Mouse (Mus musculus) hematopoietic stem cell, adult 5-6 weeks (primary cell): Measurements from ENCODE around the gene Pdlim5. TPM values are rescaled to one million over a fixed set of nuclear protein-coding genes. Genes with fewer than 3 reads are reported as not detected.

ENCODE experiments used
- ATAC-seq, 2 experiments: fragments of 125-278 bp in 1 of 2; replicated peaks in 1 of 2; 2 replicates each; pipeline ENCODE4 v1.8.0; 2016 to 2017; ENCODE audit warnings: inconsistent platforms in 2 of 2, mild to moderate bottlenecking in 2 of 2, moderate number of reproducible peaks in 2 of 2, low read depth in 1 of 2, moderate TSS enrichment in 1 of 2; ENCODE audit not compliant: low FRiP score in 2 of 2, poor library complexity in 2 of 2, severe bottlenecking in 2 of 2, insufficient read depth in 1 of 2, low TSS enrichment in 1 of 2
- total RNA-seq: library from RNA; stranded (forward); fragments of 172-1452, 232-1000 nt; gene quantifications from 2 replicates; pipeline ENCODE4 v1.2.3, GENCODE M21; 2017

Gene Pdlim5
- total RNA-seq, 1 experiment from 2014 or later, result 16.3 TPM

GRCm38 (mm10) chr3:142350513-142350912 lies 45.0 kb downstream of the Pdlim5 start:
- ATAC-seq, result no peak

- ATAC-seq, result no peak
Measured at GRCm38 (mm10) chr3:142348816-142349631, 46.5 kb downstream of the Pdlim5 start.

DNA sequence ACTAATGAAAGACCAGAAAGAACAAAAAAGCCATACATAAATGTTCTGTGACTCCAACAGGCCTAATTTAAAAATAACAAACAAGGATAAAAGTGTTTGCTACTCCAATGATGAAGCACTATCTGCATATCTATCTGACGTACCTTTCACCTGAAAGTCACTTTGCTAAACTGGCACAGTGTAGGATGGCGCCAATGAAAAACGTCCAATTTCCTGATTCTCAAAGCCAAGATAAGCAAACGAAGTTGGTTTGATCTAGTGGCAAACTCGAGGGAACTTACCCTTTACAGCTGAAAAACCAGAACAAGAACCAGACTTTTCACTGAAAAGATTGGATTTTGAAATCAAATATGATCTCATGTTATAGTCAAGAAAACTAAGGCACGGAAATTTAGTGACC lies 49.2 kb downstream of the Pdlim5 start:
- ATAC-seq, result no peak

DNA sequence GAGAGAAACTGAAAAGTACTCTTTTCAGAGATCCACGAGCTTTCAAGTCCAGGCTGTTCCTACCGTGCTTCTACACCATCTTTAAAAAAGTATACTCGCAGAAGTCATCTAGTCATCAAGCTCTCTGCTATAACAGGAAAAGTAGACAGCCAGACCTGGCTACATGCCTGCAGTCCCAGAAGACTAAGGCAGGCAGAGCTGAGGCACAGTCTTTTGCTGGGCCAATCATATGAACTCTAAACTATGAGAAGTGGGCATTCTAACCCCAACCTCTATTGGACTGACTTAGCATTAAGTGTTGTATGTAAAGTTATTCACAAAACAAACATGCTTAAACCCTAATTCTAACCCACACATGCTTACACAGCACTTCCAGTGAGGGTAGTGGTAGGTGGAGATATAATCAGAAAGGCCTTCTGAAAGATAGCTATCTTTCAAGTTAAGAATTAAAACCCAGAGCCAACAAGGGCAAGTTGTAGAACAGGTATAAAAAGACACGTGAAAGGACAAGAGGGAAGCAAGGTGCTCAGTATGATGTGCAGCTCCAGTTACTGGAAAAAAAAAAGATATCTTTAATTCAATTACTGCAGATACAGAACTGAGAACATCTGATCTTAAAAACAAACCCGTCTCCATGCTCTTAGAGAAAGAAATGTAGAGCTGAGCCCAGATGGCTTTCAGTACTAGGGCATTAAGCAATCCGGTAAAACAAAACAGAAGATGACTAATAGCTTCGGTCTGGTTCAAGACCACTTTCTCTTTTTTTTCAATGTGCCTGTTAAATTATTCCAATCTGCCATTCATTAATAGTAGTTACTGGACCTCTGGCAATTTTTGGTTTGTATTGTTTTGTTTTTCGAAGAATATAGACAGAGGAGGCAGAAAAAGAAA lies 50.0 kb downstream of the Pdlim5 start:
- no peak for ATAC-seq

DNA sequence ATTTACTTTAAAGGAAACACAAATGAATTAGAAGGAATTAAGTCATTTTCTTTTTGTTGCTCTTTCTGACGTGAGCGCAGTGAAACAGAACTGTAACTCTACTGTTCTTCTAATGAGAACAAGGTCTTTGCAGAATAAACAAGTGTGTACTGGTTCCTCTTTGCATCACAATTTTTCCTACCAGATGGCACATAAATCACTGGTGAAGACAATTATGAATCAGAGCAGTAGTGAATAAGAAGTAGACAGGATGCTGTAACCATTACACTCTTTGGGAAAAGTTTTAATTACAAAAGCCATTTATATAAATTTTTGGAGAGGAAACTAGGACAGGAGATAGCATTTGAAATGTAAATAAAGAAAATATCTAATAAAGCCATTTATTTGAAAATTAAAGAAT lies 51.7 kb downstream of the Pdlim5 start:
- no peak for ATAC-seq

DNA sequence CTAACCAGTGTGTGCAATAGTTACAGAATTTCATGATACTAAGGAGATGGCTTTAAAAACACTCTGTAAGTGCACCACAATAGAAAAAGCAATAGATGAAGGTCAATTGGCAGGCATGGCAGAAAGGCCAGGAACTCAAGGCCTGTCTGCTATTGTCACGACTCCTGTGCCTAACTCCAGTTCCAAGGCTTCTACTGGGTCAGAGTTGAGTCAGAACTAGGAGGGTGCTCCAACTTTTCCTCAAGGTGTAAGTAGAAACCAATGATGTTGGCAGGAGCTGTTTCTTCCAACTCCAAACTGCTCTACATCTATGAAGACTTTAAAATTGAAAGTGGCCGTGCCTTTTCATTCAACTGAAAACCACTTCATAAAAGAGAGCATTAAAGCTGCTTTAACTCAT lies 54.8 kb downstream of the Pdlim5 start:
- ATAC-seq, result no peak

DNA sequence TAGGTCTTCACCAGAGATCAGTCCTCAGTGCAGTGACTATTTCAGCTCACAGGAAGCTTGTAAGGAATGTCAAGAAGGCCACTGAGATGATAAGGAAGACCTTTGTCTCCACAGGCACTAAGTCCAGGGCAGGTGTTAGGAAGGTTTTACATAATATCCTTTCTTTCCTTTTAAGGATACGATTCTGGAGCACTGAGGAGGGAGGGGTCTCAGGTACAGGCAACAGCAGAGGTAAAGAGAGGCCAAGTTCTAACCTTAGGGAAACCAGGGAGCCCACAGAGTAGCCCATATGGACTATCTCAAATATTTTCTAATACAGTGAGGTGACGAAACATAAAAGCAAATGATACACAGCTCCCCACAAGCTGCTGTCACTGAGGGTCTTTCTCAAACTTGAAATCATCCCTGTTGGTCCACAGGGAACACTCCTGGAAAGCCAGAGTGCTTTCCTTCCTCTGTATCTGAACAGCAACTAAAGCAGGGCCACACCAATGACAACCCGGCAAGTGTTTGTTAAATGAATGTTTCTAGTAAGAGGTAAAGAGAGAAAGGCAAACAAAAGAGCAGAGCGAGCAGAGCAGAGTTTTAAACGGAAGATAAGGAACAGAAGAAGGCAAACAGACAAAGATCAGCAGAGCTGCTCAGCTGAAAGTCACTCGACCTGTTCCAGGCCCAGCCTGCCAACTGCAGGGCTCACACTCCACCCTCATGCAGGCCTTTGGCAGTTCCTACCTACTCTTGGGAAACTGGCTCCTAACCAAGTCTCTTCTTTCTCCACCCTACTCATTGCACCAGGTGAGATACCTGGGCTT lies 55.9 kb downstream of the Pdlim5 start:
- no peak for ATAC-seq

- no peak for ATAC-seq
Measured at GRCm38 (mm10) chr3:142338058-142338457, 57.4 kb downstream of the Pdlim5 start.

GRCm38 (mm10) chr3:142334496-142334895 lies 61.0 kb downstream of the Pdlim5 start:
- ATAC-seq, result no peak

GRCm38 (mm10) chr3:142333458-142333857 lies 62.0 kb downstream of the Pdlim5 start:
- ATAC-seq, result no peak

DNA sequence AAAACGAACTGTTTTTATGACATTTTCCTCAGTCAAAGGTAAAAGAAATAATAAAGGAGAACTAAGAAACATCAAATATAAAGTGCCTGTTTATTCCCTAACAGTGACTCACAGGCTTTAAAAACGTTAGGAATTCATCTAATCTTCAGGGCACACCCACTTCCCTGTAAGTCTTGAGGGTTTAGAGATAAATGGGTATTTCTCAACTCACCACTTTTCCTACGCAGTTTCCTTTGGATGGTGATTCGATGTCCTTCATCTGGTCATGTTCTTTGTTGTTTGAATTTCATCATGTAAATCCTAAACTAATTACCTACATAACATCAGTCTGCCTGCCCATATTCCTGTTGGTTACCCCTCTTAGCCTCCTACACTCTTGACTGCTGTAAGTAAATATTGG lies 62.8 kb downstream of the Pdlim5 start:
- ATAC-seq, result no peak

DNA sequence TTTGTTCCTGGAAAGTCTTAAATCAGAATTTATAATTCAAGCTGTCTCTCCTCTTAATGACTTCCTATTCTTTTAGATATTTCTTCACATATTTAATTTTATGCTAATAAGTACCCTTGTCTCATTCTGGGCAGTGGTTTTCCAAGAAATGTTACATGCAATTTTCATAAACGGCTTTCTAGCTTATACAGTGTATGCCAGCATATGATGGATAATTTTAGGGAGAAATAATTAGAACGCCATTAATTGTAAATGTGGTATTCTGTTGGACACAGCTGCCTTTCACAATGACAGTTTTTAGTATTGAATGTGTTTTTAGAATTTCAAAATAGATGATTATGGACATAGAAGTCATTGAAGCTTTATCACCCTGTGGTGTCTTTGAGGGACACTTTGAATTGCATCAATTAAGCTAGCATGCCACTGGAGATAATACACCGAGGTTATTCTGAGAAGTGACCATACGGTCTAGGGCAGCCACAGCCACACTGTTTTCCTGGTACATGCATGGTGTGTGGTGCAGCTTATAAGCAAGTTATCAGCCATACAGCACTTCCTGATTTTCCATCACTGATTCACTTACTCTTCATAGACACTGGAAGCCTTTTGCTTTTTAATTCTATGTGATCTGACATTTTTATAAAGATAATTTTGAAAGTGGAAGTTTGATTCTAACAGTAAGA lies 63.5 kb downstream of the Pdlim5 start:
- no peak for ATAC-seq

- no peak for ATAC-seq
Measured at GRCm38 (mm10) chr3:142330425-142330824, 65.1 kb downstream of the Pdlim5 start.

DNA sequence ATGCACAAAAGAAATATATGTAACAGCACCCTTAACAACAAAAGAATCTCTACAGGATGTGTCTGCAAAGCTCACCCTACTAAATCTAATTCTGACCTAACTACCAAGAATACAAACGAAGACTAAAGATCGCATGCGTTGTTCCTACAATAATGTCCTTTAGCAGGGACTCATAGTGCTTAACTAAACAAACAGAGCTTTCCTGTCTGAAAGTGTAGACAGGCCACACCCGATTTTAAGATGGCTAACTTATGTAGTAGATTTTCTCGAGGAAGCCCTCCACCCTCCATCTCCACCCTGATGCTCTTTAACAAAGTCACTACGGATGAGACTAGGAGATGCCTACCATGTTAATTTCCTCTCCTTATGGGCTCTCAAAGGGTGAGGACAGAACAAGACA lies 71.9 kb downstream of the Pdlim5 start:
- no peak for ATAC-seq

DNA sequence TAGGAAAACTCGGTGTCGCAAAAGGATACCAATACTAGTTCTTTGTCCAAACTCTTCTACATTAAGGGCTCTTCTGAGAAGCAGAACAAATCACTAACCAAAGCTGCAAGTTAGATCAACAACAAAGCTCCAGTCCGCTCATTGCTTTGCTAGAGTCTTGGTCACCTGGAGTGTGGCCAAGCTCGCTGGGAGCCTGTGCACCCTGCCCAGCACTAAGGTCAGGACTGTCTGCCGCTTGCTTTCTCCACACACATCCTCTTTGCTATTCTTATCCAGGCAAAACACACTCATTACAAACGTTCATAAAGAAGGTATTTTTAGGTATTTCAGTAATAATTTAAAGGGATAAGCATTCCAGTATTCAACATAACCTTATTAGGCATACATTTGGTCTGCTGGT lies 73.6 kb downstream of the Pdlim5 start:
- no peak for ATAC-seq

DNA sequence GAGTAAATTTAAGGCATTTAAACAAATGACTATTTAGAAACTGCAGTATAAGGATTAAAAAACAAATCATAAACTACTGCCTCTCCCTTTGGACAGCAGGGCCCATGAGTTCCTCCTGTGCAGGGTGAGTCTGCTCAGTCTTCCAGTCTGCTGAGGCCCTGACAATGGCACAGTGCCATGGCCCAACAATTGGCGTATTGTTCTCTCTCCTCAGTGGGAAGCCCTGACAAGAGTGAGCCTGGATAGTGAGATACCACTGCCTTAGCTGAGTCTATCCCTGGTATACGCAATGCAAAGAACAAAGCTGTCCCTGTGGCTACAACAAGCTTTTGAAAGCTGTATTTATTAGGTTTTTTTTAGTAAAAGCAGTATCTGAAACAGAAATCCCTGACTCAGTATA lies 77.3 kb downstream of the Pdlim5 start:
- ATAC-seq, result peak in 1 of 2 experiments; percentile 32; a peak in 1 of 4 replicates

- ATAC-seq, result no peak
Measured at GRCm38 (mm10) chr3:142316138-142316740, 79.3 kb downstream of the Pdlim5 start.
